Mouse (Mus musculus): ENCODE data around the gene Slc45a1. TPM values are rescaled to one million over a fixed set of nuclear protein-coding genes. Genes with fewer than 3 reads are reported as not detected.

Slc45a1 gene
- total RNA-seq, 2 experiments from 2014 or later = not detected

DNA sequence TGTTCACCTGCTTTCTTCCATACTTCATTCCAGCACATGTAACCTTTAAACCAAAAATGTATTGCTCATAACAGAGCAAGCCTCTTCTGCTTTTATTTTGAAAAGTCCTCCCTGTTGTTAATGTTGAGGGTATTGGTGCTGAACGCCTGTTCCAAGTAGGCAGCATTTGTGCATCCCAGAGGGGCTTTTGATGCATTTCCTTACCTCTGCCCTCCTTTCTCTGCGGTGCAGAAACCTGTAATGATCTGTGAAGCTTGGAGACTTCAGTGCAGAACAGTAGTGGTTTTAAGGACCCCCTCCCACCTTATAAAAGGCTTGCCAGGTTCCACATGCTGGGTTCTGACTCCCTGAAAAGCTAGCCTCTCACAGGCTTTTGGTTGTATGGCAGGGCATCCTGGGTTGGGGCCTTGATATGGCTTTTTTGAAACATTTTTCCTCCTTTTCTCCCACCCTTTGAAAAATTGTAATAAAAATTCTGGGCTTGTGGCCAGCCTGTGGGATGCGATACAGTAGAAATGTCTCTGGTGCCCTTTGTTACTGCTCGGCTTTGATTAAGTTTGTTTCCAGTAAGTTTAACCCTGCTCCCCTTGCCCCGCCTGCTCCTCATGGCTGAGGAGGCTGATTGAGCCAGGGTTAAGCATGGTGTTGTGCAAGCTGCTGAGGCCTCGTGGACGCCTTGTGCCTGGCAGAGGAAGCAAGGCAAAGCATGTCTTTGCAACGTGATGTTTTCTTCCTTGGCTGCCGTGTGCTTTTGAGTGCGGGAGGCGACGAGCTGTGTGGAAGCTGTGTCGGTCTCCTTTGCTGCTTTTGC lies 68.8 kb downstream of the Slc45a1 start:
- ATAC-seq (ENCODE audit: poor library complexity, severe bottlenecking) = peak; percentile 96

DNA sequence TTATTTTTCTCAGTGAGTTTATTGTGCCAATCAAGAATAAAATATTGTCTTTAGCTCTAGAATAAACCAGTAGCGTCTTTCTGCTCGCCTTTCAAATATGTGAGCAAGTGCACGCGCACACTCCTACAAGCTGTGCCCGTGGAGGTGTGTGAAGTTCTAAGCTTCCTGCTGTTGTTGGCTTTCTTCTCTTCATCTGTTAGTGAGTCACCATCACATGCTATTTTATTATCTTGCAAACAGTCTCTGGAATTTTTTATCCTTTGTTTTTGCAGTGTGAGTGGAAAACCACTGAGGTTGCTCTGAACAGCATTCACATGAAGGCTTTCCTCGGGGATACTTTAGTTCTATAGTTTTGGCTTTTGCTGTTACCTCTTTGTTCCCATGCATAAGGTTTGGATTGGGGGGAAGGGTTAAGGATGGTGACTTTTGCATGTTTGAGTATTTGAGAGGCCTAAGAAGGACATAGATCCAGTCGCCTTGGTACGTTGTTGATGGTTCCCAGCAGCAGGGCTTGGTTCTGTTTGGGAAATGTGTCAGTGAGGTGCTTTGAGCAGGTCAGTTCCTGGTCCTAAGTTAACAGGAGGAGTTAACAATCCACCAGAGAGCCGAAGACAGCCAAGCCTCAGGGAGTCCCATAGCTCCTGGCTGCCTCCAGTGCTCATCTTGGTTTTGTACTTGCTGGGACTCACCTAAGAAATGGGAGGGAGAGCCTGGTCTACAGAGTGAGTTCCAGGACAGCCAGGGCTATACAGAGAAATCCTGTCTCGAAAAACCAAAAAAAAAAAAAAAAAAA lies 69.8 kb downstream of the Slc45a1 start:
- no peak for ATAC-seq (ENCODE audit: poor library complexity, severe bottlenecking)

Other genes starting within 250 kb of the Slc45a1 start
- 1.8 and 3.7 TPM in 2 replicates for gene Errfi1, start 201.7 kb upstream of the Slc45a1 start, total RNA-seq (2015)
- gene Errfi1, start 201.7 kb upstream of the Slc45a1 start, total RNA-seq (2017) = 2.3 and 3.4 TPM in 2 replicates

Measured in megakaryocyte, adult 5-6 weeks (primary cell).